Mouse (Mus musculus): Measurements from ENCODE around the gene Large1.

The Large1 gene

GRCm38 (mm10) chr8:72801583-72801982 lies 551.8 kb downstream of the Large1 start:
- in situ Hi-C loops (cut with MseI, MboI), result no loop called here

- in situ Hi-C loops (cut with MseI, MboI), result no loop called here
Observed at GRCm38 (mm10) chr8:72780644-72781043, 572.7 kb downstream of the Large1 start.

GRCm38 (mm10) chr8:72777797-72778196 lies 575.5 kb downstream of the Large1 start:
- in situ Hi-C loops (cut with MseI, MboI), result no loop called here

GRCm38 (mm10) chr8:72766777-72767176 lies 586.6 kb downstream of the Large1 start:
- in situ Hi-C loops (cut with MseI, MboI), result no loop called here

- in situ Hi-C loops (cut with MseI, MboI), result no loop called here
Observed at GRCm38 (mm10) chr8:72765696-72766095, 587.6 kb downstream of the Large1 start.
